ENCODE assay signal across 21 mouse cellular contexts in genomic region chr10:115294715-115295114, GRCm38 (mm10). TPM values are rescaled to one million over a fixed set of nuclear protein-coding genes. Genes with fewer than 3 reads are reported as not detected.
DNase-seq lines count a peak whose midpoint lies in the region; ATAC-seq lines count a peak whose summit lies in the region.
"Had no signal": no experiment of that assay in that cellular context is flagged by ENCODE, and none has a peak within 500 bp of the region (broad histone marks: within the 10 kb centered on the region; RNA-seq: fewer than 3 reads in every experiment).

No protein-coding gene starts in this region.

- H3K9me3 ChIP-seq in intestine, embryonic 14.5 days (ENCODE audit: control insufficient read depth, low read length), result no peaks in the 10 kb centered on the region
- no peaks in the 10 kb centered on the region for H3K9me3 ChIP-seq in intestine, embryonic 15.5 days
- H3K9me3 ChIP-seq: embryonic facial prominence, embryonic 12.5 days; forebrain, embryonic 13.5 days; forebrain, embryonic 15.5 days had no signal

- 96% methylated on average over 7 of the region's 7 CpGs for WGBS in intestine, embryonic 14.5 days
- 93% methylated on average over 7 of the region's 7 CpGs for WGBS in intestine, embryonic 15.5 days

- ATAC-seq in intestine, embryonic 14.5 days (replicated peaks; ENCODE audit: low FRiP score, low TSS enrichment, low read depth), result no peak
- no peak for ATAC-seq in intestine, embryonic 15.5 days
- no peak for ATAC-seq in cerebellum, adult (ENCODE audit: insufficient number of reproducible peaks, low FRiP score, low TSS enrichment)
- ATAC-seq: CD4-positive, CD25-positive, alpha-beta regulatory T cell, adult 4 months; forebrain, embryonic 13.5 days; forebrain, embryonic 15.5 days; forebrain, postnatal 0 days had no signal

- H3K27ac ChIP-seq in intestine, embryonic 14.5 days (ENCODE audit: low read depth), result no peak overlapping the region
- H3K27ac ChIP-seq in intestine, embryonic 15.5 days, result no peak overlapping the region
- H3K27ac ChIP-seq: embryonic facial prominence, embryonic 12.5 days; forebrain, embryonic 13.5 days; forebrain, embryonic 15.5 days had no signal

- no peaks in the 10 kb centered on the region for H3K4me1 ChIP-seq in intestine, embryonic 14.5 days (replicated peaks; ENCODE audit: control insufficient read depth, insufficient read depth, low read length)
- no peaks in the 10 kb centered on the region for H3K4me1 ChIP-seq in intestine, embryonic 15.5 days (replicated peaks)
- H3K4me1 ChIP-seq: embryonic facial prominence, embryonic 12.5 days; forebrain, embryonic 13.5 days; forebrain, embryonic 15.5 days had no signal

- H3K9ac ChIP-seq in intestine, embryonic 14.5 days (ENCODE audit: low read length), result no peak overlapping the region
- no peak overlapping the region for H3K9ac ChIP-seq in intestine, embryonic 15.5 days
- H3K9ac ChIP-seq: embryonic facial prominence, embryonic 12.5 days; forebrain, embryonic 13.5 days; forebrain, embryonic 15.5 days; forebrain, postnatal 0 days had no signal

- H3K36me3 ChIP-seq in intestine, embryonic 14.5 days (ENCODE audit: control insufficient read depth, insufficient read depth, low read length), result peaks cover 71% of the 10 kb centered on the region
- H3K36me3 ChIP-seq in intestine, embryonic 15.5 days, result peaks cover 29% of the 10 kb centered on the region

- no peaks in the 10 kb centered on the region for H3K27me3 ChIP-seq in intestine, embryonic 14.5 days (replicated peaks; ENCODE audit: control insufficient read depth, insufficient read depth, low read length)
- no peaks in the 10 kb centered on the region for H3K27me3 ChIP-seq in intestine, embryonic 15.5 days (replicated peaks)
- H3K27me3 ChIP-seq: CH12.LX; embryonic facial prominence, embryonic 12.5 days; forebrain, embryonic 13.5 days; forebrain, embryonic 15.5 days had no signal

- peak; percentile 13 for DNase-seq in intestine, embryonic 14.5 days (ENCODE audit: low spot score)
- DNase-seq in ES-CJ7 (ENCODE audit: low read depth, low spot score) (peak; percentile 36), ZHBTc4 (ENCODE audit: low read depth, low spot score) (peak; percentile 40)
- DNase-seq: adrenal gland, adult 2 months; adrenal gland, postnatal 10 days; adrenal gland, postnatal 25 days; B cell, adult 2 months; cerebellum, adult 11-12 months; cerebellum, adult 2 months; cerebellum, adult 9-10 months; cerebellum, postnatal 10 days; cerebellum, postnatal 36 days; embryo, embryonic 11 days; forebrain, postnatal 0 days had no signal

- no peak overlapping the region for H3K4me3 ChIP-seq in intestine, embryonic 14.5 days (ENCODE audit: low read depth, low read length)
- H3K4me3 ChIP-seq in intestine, embryonic 15.5 days (replicated peaks), result no peak overlapping the region
- H3K4me3 ChIP-seq: embryonic facial prominence, embryonic 12.5 days; forebrain, embryonic 13.5 days; forebrain, embryonic 15.5 days had no signal

- no peak overlapping the region for H3K4me2 ChIP-seq in intestine, embryonic 14.5 days (ENCODE audit: low read length)
- no peak overlapping the region for H3K4me2 ChIP-seq in intestine, embryonic 15.5 days (replicated peaks)
- H3K4me2 ChIP-seq: embryonic facial prominence, embryonic 12.5 days; forebrain, embryonic 13.5 days; forebrain, embryonic 15.5 days had no signal

RNA-seq across cellular contexts. Expression of gene Rab21, which starts 20.7 kb away (rescaled TPM):
- 6.9 and 7.5 TPM in 2 replicates for polyA plus RNA-seq in intestine, embryonic 14.5 days (2014; fragmentation: Nextera tagmentation; extraction: Ambion mirVana)
- polyA plus RNA-seq in intestine, embryonic 15.5 days (2015; fragmentation: Nextera tagmentation; extraction: Ambion mirVana), result 5.5 and 8.1 TPM in 2 replicates

RNA-seq across cellular contexts. Expression of gene Tbc1d15, which starts 43.4 kb away (rescaled TPM):
- 64.1 and 66.1 TPM in 2 replicates for polyA plus RNA-seq in intestine, embryonic 14.5 days (2014; fragmentation: Nextera tagmentation; extraction: Ambion mirVana)
- polyA plus RNA-seq in intestine, embryonic 15.5 days (2015; fragmentation: Nextera tagmentation; extraction: Ambion mirVana), result 57.7 and 66.6 TPM in 2 replicates
